Mouse (Mus musculus): ENCODE data around the gene Prr32.

Prr32 gene

GRCm38 (mm10) chrX:45090604-45091003 is at the start of gene Prr32:
Gene Prr32, plus strand, starts transcription at chrX:45090904.
- DNase-seq (ENCODE audit: low read depth, low spot score) = no peak

All from A20 (cell line).